Mouse (Mus musculus): Measurements from ENCODE around the gene Cfhr1.

- TF ChIP-seq POLR2A (IDR thresholded peaks at IDR 0.05; ENCODE audit: borderline replicate concordance, extremely low read depth, low read depth, low read length) (no peak), CTCF (IDR thresholded peaks at IDR 0.05; ENCODE audit: insufficient read depth, low read length) (no peak)
These were observed at the start of gene Cfhr1 for GRCm38 (mm10) chr1:139560024-139560423.
